Mouse (Mus musculus): ENCODE measurements around the gene Stk32c. TPM values are rescaled to one million over a fixed set of nuclear protein-coding genes. Genes with fewer than 3 reads are reported as not detected.

Stk32c gene
- polyA plus RNA-seq, 1 experiment from 2014 or later = 0.21 TPM

GRCm38 (mm10) chr7:139119152-139119774 lies 93.8 kb downstream of the Stk32c start:
- 0 out of 2 replicates have a peak, but pooled peaks cover 3% of the 10 kb centered on the region for H3K27me3 ChIP-seq
- no peak overlapping the region for H3K4me2 ChIP-seq
- H3K4me3 ChIP-seq (replicated peaks) = no peak overlapping the region
- H3K36me3 ChIP-seq = no peaks in the 10 kb centered on the region
- ATAC-seq (ENCODE audit: insufficient number of reproducible peaks, insufficient read depth, low FRiP score, low TSS enrichment, low read depth) = no peak
- WGBS = 42% methylated on average over 13 of the region's 13 CpGs
- no peak overlapping the region for H3K9ac ChIP-seq (replicated peaks)
- H3K27ac ChIP-seq = no peak overlapping the region
- no peaks in the 10 kb centered on the region for H3K4me1 ChIP-seq (replicated peaks)
- no peaks in the 10 kb centered on the region for H3K9me3 ChIP-seq

GRCm38 (mm10) chr7:139107908-139108650 lies 105.0 kb downstream of the Stk32c start:
- no peak overlapping the region for H3K4me2 ChIP-seq
- no peaks in the 10 kb centered on the region for H3K4me1 ChIP-seq (replicated peaks)
- no peaks in the 10 kb centered on the region for H3K36me3 ChIP-seq
- ATAC-seq (ENCODE audit: insufficient number of reproducible peaks, insufficient read depth, low FRiP score, low TSS enrichment, low read depth) = no peak
- H3K4me3 ChIP-seq (replicated peaks) = no peak overlapping the region
- H3K9ac ChIP-seq (replicated peaks) = no peak overlapping the region
- no peaks in the 10 kb centered on the region for H3K27me3 ChIP-seq
- H3K9me3 ChIP-seq = no peaks in the 10 kb centered on the region
- 87% methylated on average over 9 of the region's 9 CpGs for WGBS
- H3K27ac ChIP-seq = 0 out of 2 replicates have a peak overlapping the region, but pooled peaks have one; percentile 7

DNA sequence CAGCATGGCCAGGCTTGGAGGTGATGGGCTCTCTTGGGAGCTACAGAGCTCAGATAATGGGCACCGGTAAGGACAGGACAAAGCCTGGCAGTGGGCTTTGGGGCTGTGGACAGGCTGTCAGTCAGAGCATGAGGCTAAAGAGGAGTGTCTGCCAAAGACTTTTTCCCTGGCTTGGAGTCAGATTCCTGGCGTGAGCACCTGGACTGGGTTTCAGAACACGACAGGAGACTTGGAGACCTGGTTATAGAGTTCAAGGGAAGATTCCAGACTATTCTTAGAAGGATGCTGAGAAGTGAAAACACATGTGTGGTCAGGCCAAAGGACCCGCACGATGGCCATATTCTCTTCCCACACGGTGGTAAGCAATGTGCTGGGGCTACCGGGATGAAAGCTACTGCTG lies 107.4 kb downstream of the Stk32c start:
- Histone ChIP-seq H3K27me3 (no peaks in the 10 kb centered on the region), H3K9me3 (no peaks in the 10 kb centered on the region), H3K9ac (replicated peaks) (no peak overlapping the region), H3K4me2 (no peak overlapping the region), H3K4me1 (replicated peaks) (no peaks in the 10 kb centered on the region), H3K27ac (no peak overlapping the region), H3K36me3 (peaks cover 9% of the 10 kb centered on the region; the same call in 1 of the 2 replicates), H3K4me3 (replicated peaks) (no peak overlapping the region)
- no peak for ATAC-seq (ENCODE audit: insufficient number of reproducible peaks, insufficient read depth, low FRiP score, low TSS enrichment, low read depth)
- WGBS = 89% methylated on average over 7 of the region's 7 CpGs

DNA sequence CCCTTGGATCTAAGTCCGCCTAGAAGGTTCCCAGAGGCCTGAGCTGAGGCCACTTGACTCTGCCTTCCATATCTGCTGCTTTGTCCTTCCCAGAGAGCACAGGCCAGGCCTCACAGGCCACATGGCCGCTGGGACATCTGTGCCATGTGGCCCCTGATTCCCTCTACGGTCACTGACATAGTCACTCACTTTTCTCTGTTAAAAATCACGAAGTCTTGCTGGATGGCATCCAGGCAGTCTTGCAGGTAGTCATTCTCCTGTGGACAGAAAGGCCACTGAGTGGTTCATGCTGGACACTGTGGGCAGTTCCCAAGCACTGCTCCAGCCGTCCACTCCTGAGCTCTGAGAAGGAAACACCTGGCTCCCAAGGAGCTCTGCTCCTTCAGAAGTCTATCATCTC lies 108.0 kb downstream of the Stk32c start:
- peaks cover 9% of the 10 kb centered on the region; the same call in 1 of the 2 replicates for H3K36me3 ChIP-seq
- H3K4me1 ChIP-seq (replicated peaks) = no peaks in the 10 kb centered on the region
- ATAC-seq (ENCODE audit: insufficient number of reproducible peaks, insufficient read depth, low FRiP score, low TSS enrichment, low read depth) = no peak
- no peaks in the 10 kb centered on the region for H3K9me3 ChIP-seq
- no peaks in the 10 kb centered on the region for H3K27me3 ChIP-seq
- 82% methylated on average over 5 of the region's 5 CpGs for WGBS
- no peak overlapping the region for H3K27ac ChIP-seq
- H3K9ac ChIP-seq (replicated peaks) = no peak overlapping the region
- H3K4me3 ChIP-seq (replicated peaks) = no peak overlapping the region
- no peak overlapping the region for H3K4me2 ChIP-seq

DNA sequence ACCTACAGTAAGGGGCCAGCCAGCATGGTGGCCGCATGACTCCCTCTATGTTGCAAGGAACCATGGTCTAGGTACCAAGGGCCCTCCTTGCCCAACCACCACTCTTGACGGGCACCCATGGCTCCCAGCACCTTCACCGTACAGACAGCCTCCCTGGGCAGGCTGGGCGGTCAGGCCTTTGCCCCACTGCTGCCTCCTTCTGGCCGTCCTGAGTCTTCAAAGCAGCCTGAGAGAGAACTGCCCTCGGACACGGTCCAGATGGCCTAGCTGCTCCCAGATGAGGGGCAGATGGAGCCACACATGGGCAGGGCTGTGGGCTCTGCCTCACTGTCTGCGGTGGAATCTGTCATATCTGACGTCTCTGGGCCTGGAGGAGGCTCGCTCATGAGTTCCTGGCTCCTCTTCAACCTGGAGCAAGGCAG lies 109.1 kb downstream of the Stk32c start:
- 62% methylated on average over 10 of the region's 10 CpGs for WGBS
- H3K27ac ChIP-seq = no peak overlapping the region
- H3K9ac ChIP-seq (replicated peaks) = no peak overlapping the region
- no peak for ATAC-seq (ENCODE audit: insufficient number of reproducible peaks, insufficient read depth, low FRiP score, low TSS enrichment, low read depth)
- no peaks in the 10 kb centered on the region for H3K4me1 ChIP-seq (replicated peaks)
- H3K27me3 ChIP-seq = no peaks in the 10 kb centered on the region
- no peak overlapping the region for H3K4me2 ChIP-seq
- peaks cover 9% of the 10 kb centered on the region; the same call in 1 of the 2 replicates for H3K36me3 ChIP-seq
- no peak overlapping the region for H3K4me3 ChIP-seq (replicated peaks)
- no peaks in the 10 kb centered on the region for H3K9me3 ChIP-seq

DNA sequence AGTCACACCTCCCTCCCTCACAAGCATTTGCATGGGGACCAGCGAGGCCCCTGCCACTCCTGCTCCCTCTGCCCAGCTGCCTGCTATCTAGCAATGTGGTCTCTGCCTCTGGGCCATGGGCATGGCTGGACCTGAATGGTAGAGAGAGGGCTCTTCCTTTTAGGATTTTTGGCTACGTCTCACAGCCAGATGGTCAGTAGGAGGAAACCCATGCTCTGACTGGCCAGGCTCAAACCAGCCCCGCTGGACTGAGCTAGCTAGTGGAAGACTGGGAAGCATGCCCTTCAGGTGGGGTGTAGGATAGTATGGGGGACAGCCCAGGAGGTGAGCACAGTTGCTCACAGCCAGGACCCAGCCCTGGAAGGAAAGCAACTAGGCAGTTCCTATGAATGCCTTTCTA lies 111.3 kb downstream of the Stk32c start:
- peaks cover 15% of the 10 kb centered on the region for H3K36me3 ChIP-seq
- ATAC-seq (ENCODE audit: insufficient number of reproducible peaks, insufficient read depth, low FRiP score, low TSS enrichment, low read depth) = no peak

GRCm38 (mm10) chr7:139101286-139101804 lies 111.8 kb downstream of the Stk32c start:
- Histone ChIP-seq H3K36me3 (peaks cover 17% of the 10 kb centered on the region), H3K4me3 (replicated peaks) (no peak overlapping the region), H3K27me3 (no peaks in the 10 kb centered on the region), H3K9me3 (no peaks in the 10 kb centered on the region), H3K27ac (no peak overlapping the region), H3K4me1 (replicated peaks) (no peaks in the 10 kb centered on the region), H3K9ac (replicated peaks) (no peak overlapping the region), H3K4me2 (no peak overlapping the region)
- no peak for ATAC-seq (ENCODE audit: insufficient number of reproducible peaks, insufficient read depth, low FRiP score, low TSS enrichment, low read depth)
- WGBS = 73% methylated on average over 10 of the region's 10 CpGs

More for the DNA sequence above, 111.3 kb downstream of the Stk32c start:
- H3K4me1 ChIP-seq (replicated peaks) = no peaks in the 10 kb centered on the region
- H3K4me3 ChIP-seq (replicated peaks) = no peak overlapping the region
- no peaks in the 10 kb centered on the region for H3K27me3 ChIP-seq
- H3K9me3 ChIP-seq = no peaks in the 10 kb centered on the region
- 65% methylated on average over 3 of the region's 3 CpGs for WGBS
- no peak overlapping the region for H3K9ac ChIP-seq (replicated peaks)
- H3K4me2 ChIP-seq = no peak overlapping the region
- no peak overlapping the region for H3K27ac ChIP-seq

GRCm38 (mm10) chr7:139100531-139101095 lies 112.5 kb downstream of the Stk32c start:
- H3K9ac ChIP-seq (replicated peaks) = no peak overlapping the region
- no peaks in the 10 kb centered on the region for H3K27me3 ChIP-seq
- H3K4me1 ChIP-seq (replicated peaks) = no peaks in the 10 kb centered on the region
- H3K4me3 ChIP-seq (replicated peaks) = no peak overlapping the region
- no peak overlapping the region for H3K27ac ChIP-seq
- no peak overlapping the region for H3K4me2 ChIP-seq
- H3K36me3 ChIP-seq = peaks cover 24% of the 10 kb centered on the region
- ATAC-seq (ENCODE audit: insufficient number of reproducible peaks, insufficient read depth, low FRiP score, low TSS enrichment, low read depth) = no peak
- whole genome bisulfite sequencing = 70% methylated on average over 12 of the region's 12 CpGs
- no peaks in the 10 kb centered on the region for H3K9me3 ChIP-seq

DNA sequence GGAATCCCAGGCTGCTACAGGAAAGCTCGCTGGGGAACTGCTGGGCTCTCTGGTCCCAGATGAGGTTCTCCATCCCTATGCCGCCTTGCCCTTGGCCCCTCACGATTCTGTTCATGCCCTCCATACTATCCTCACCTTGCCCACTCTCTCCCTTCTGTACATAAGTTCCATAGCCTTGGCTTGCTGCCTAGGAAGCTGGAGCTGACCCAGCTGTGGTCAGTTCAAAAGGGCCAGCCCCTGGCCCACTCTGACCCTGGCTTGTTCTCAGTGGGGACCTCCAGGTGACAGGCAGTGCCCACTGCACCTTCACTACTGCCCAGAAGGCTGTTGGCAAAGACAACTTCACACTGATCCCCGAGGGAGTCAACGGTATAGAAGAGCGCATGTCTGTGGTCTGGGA lies 116.7 kb downstream of the Stk32c start:
- Histone ChIP-seq H3K27me3 (no peaks in the 10 kb centered on the region), H3K9me3 (no peaks in the 10 kb centered on the region), H3K4me3 (replicated peaks) (no peak overlapping the region), H3K27ac (no peak overlapping the region), H3K36me3 (peaks cover 52% of the 10 kb centered on the region), H3K4me1 (replicated peaks) (no peaks in the 10 kb centered on the region), H3K9ac (replicated peaks) (no peak overlapping the region), H3K4me2 (no peak overlapping the region)
- ATAC-seq (ENCODE audit: insufficient number of reproducible peaks, insufficient read depth, low FRiP score, low TSS enrichment, low read depth) = no peak
- 91% methylated on average over 6 of the region's 6 CpGs for WGBS

DNA sequence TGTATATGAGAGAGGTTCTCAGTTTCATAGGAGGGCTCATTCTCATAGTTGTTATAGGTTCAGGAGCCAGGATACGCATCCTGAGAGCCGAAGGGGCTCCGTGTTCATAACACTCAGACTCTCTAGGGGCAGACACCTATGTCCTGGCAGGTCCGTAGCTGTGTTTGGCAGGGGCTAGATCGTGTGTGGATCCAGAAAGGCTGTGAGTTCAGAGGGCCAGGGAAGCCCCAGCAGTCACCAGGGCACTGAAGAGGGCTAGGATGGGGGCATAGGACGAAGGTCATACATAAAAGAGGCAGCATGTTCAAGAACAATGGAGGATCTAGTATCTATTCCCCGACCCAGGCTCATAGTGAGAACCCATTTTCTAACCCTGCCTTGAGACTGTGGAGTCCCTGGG lies 117.8 kb downstream of the Stk32c start:
- Histone ChIP-seq H3K36me3 (peaks cover 59% of the 10 kb centered on the region), H3K4me1 (replicated peaks) (no peaks in the 10 kb centered on the region), H3K27me3 (no peaks in the 10 kb centered on the region), H3K4me3 (replicated peaks) (no peak overlapping the region), H3K4me2 (no peak overlapping the region), H3K27ac (no peak overlapping the region), H3K9ac (replicated peaks) (no peak overlapping the region), H3K9me3 (no peaks in the 10 kb centered on the region)
- WGBS = 89% methylated on average over 7 of the region's 7 CpGs
- no peak for ATAC-seq (ENCODE audit: insufficient number of reproducible peaks, insufficient read depth, low FRiP score, low TSS enrichment, low read depth)

- H3K4me3 ChIP-seq (replicated peaks) = no peak overlapping the region
- no peak overlapping the region for H3K4me2 ChIP-seq
- no peaks in the 10 kb centered on the region for H3K9me3 ChIP-seq
- ATAC-seq (ENCODE audit: insufficient number of reproducible peaks, insufficient read depth, low FRiP score, low TSS enrichment, low read depth) = no peak
- 88% methylated on average over 6 of the region's 6 CpGs for WGBS
- peaks cover 62% of the 10 kb centered on the region for H3K36me3 ChIP-seq
- H3K27ac ChIP-seq = no peak overlapping the region
- no peaks in the 10 kb centered on the region for H3K27me3 ChIP-seq
- no peak overlapping the region for H3K9ac ChIP-seq (replicated peaks)
- H3K4me1 ChIP-seq (replicated peaks) = no peaks in the 10 kb centered on the region
These were observed 118.3 kb downstream of the Stk32c start for GRCm38 (mm10) chr7:139094761-139095160.
